Mouse (Mus musculus) erythroblast, embryonic 14.5 days (primary cell): ENCODE data around the gene Gemin7.

Experiments
- GATA1 ChIP-seq: IDR thresholded peaks from 2 replicates; pipeline ENCODE4 v1.6.1; 2012; ENCODE audit warnings: low read length, inconsistent platforms, mixed read lengths
- TAL1 ChIP-seq: IDR thresholded peaks from 3 replicates; pipeline ENCODE4 v1.6.1; 2012; ENCODE audit warnings: low read length, inconsistent platforms, mixed read lengths

GRCm38 (mm10) chr7:19552443-19552842, 25.0 kb downstream of the Gemin7 start:
- TF ChIP-seq GATA1: no peak
- no peak for TF ChIP-seq TAL1
